9 mouse cellular contexts compared by ENCODE assay signal in genomic region chr1:125370779-125371178, GRCm38 (mm10).
DNase-seq lines count a peak whose midpoint lies in the region; ATAC-seq lines count a peak whose summit lies in the region.
"Had no signal": no experiment of that assay in that cellular context is flagged by ENCODE, and none has a peak within 500 bp of the region (broad histone marks: within the 10 kb centered on the region; RNA-seq: fewer than 3 reads in every experiment).

No protein-coding gene starts in this region.

- H3K4me2 ChIP-seq in hindbrain, embryonic 13.5 days: no peak overlapping the region
- H3K4me2 ChIP-seq in forebrain, embryonic 11.5 days (ENCODE audit: low read depth, low read length, severe bottlenecking): no peak overlapping the region
- no peak overlapping the region for H3K4me2 ChIP-seq in hindbrain, embryonic 12.5 days (replicated peaks)
- H3K4me2 ChIP-seq: limb, embryonic 15.5 days had no signal

- no peaks in the 10 kb centered on the region for H3K27me3 ChIP-seq in hindbrain, embryonic 10.5 days (ENCODE audit: insufficient read depth, poor library complexity, severe bottlenecking)
- no peaks in the 10 kb centered on the region for H3K27me3 ChIP-seq in hindbrain, embryonic 13.5 days
- no peaks in the 10 kb centered on the region for H3K27me3 ChIP-seq in forebrain, embryonic 11.5 days (ENCODE audit: control insufficient read depth, insufficient read depth, low read length)
- H3K27me3 ChIP-seq in hindbrain, embryonic 12.5 days: no peaks in the 10 kb centered on the region
- H3K27me3 ChIP-seq: limb, embryonic 15.5 days had no signal

- H3K9me3 ChIP-seq in hindbrain, embryonic 10.5 days: no peaks in the 10 kb centered on the region
- H3K9me3 ChIP-seq in hindbrain, embryonic 13.5 days: no peaks in the 10 kb centered on the region
- no peaks in the 10 kb centered on the region for H3K9me3 ChIP-seq in forebrain, embryonic 11.5 days (ENCODE audit: control insufficient read depth, low read length)
- no peaks in the 10 kb centered on the region for H3K9me3 ChIP-seq in hindbrain, embryonic 12.5 days (replicated peaks)
- H3K9me3 ChIP-seq: limb, embryonic 15.5 days had no signal

- H3K9ac ChIP-seq in hindbrain, embryonic 13.5 days: no peak overlapping the region
- H3K9ac ChIP-seq in forebrain, embryonic 11.5 days (ENCODE audit: low read length): no peak overlapping the region
- H3K9ac ChIP-seq in hindbrain, embryonic 12.5 days: no peak overlapping the region
- H3K9ac ChIP-seq: limb, embryonic 15.5 days had no signal

- no peaks in the 10 kb centered on the region for H3K4me1 ChIP-seq in hindbrain, embryonic 10.5 days (replicated peaks)
- H3K4me1 ChIP-seq in hindbrain, embryonic 13.5 days (replicated peaks): no peaks in the 10 kb centered on the region
- H3K4me1 ChIP-seq in forebrain, embryonic 11.5 days (replicated peaks; ENCODE audit: control insufficient read depth, insufficient read depth, low read length): no peaks in the 10 kb centered on the region
- no peaks in the 10 kb centered on the region for H3K4me1 ChIP-seq in hindbrain, embryonic 12.5 days
- H3K4me1 ChIP-seq: limb, embryonic 15.5 days had no signal

- H3K36me3 ChIP-seq in hindbrain, embryonic 10.5 days: no peaks in the 10 kb centered on the region
- H3K36me3 ChIP-seq in hindbrain, embryonic 13.5 days: no peaks in the 10 kb centered on the region
- H3K36me3 ChIP-seq in forebrain, embryonic 11.5 days (ENCODE audit: control insufficient read depth, insufficient read depth, low read length): no peaks in the 10 kb centered on the region
- H3K36me3 ChIP-seq in hindbrain, embryonic 12.5 days: no peaks in the 10 kb centered on the region
- H3K36me3 ChIP-seq: limb, embryonic 15.5 days had no signal

- H3K27ac ChIP-seq in hindbrain, embryonic 10.5 days: no peak overlapping the region
- no peak overlapping the region for H3K27ac ChIP-seq in hindbrain, embryonic 13.5 days
- H3K27ac ChIP-seq in forebrain, embryonic 11.5 days (ENCODE audit: low read depth, low read length): no peak overlapping the region
- no peak overlapping the region for H3K27ac ChIP-seq in hindbrain, embryonic 12.5 days
- H3K27ac ChIP-seq: limb, embryonic 15.5 days had no signal

- no peak overlapping the region for H3K4me3 ChIP-seq in hindbrain, embryonic 10.5 days
- H3K4me3 ChIP-seq in hindbrain, embryonic 13.5 days: no peak overlapping the region
- H3K4me3 ChIP-seq in forebrain, embryonic 11.5 days (ENCODE audit: low read depth, low read length): no peak overlapping the region
- no peak overlapping the region for H3K4me3 ChIP-seq in hindbrain, embryonic 12.5 days
- H3K4me3 ChIP-seq: limb, embryonic 15.5 days had no signal

- 36% methylated on average over 6 of the region's 6 CpGs for WGBS in hindbrain, embryonic 10.5 days
- WGBS in hindbrain, embryonic 13.5 days: 38% methylated on average over 6 of the region's 6 CpGs
- 38% methylated on average over 6 of the region's 6 CpGs for WGBS in forebrain, embryonic 11.5 days
- 37% methylated on average over 6 of the region's 6 CpGs for WGBS in hindbrain, embryonic 12.5 days

- DNase-seq in hindbrain, embryonic 10.5 days (ENCODE audit: low spot score): peak; percentile 58
- DNase-seq in c-Kit-positive CD71-positive TER-119-negative erythroid progenitor cells, embryonic 14.5 days (ENCODE audit: low read depth): peak; percentile 47
- peak; percentile 79 for DNase-seq in forebrain, embryonic 11.5 days (ENCODE audit: low spot score)
- peak; percentile 42 for DNase-seq in layer of hippocampus, adult 9-11 months
- peak; percentile 74 to 75 for DNase-seq in right cerebral cortex, adult 2 months (ENCODE audit: low spot score in 2 of 2)

- no peak for ATAC-seq in hindbrain, embryonic 13.5 days (ENCODE audit: low FRiP score)
- ATAC-seq in forebrain, embryonic 11.5 days (replicated peaks; ENCODE audit: low FRiP score): peak; percentile 69
- 0 out of 2 replicates have a peak, but pooled peaks have one; percentile 44 for ATAC-seq in hindbrain, embryonic 12.5 days (ENCODE audit: low FRiP score)
- peak; percentile 93 for ATAC-seq in megakaryocyte-erythroid progenitor cell, adult 5-6 weeks (replicated peaks; ENCODE audit: low FRiP score, low TSS enrichment, poor library complexity, severe bottlenecking)
